Mouse (Mus musculus): Measurements from ENCODE around the gene Olfr574. TPM values are rescaled to one million over a fixed set of nuclear protein-coding genes. Genes with fewer than 3 reads are reported as not detected.

The Olfr574 gene
- polyA plus RNA-seq (2015; fragmentation: Nextera tagmentation; extraction: Ambion mirVana), result not detected in 2 replicates

DNA sequence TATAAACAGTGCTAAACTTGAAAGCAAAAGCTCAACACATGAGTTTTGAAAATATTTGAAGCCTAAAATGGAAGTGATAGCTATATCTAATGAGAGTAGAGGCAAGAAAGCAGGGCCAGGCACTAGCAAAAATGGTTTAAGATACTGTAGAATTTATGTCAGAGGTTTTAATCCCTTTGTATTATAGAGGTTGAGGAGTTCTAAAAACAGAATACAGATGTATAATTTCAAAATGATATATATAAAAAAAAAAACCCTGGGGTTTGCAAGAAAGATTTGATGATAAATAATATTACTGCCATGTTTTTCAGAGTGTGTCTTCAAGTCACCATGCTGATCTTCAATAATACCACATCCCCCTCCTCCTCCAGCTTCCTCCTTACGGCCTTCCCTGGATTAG is at the start of gene Olfr574:
Gene Olfr574 (plus strand): TSS at position 301 of the 400 bp plus-strand sequence.
- no peaks in the 10 kb centered on the region for H3K9me3 ChIP-seq (replicated peaks)

DNA sequence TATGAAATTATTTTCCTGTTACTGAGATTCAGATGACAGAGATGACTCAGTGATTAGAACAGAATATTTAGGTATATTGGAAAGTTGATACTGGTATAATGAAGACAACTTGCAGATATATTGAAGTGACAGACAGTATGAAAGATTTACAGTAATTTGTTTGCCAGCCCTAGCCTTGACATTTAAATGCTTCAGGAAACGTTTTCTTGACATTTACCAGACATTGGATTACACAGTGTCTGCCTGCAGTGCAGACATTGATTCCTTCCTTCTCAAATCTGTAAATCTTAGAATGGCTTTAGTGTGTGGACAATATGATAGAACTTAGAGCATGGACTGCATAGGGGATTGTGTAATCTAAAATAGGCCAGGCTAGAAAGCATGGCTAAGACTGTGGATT is 33.0 kb upstream of the Olfr574 start:
- H3K4me3 ChIP-seq, result no peak overlapping the region
- no peaks in the 10 kb centered on the region for H3K9me3 ChIP-seq (replicated peaks)
- H3K4me1 ChIP-seq (replicated peaks), result peaks cover 3% of the 10 kb centered on the region; the same call in 1 of the 2 replicates
- no peak overlapping the region for H3K9ac ChIP-seq
- ATAC-seq (replicated peaks; ENCODE audit: insufficient number of reproducible peaks, insufficient read depth, low FRiP score, low read depth), result no peak
- no peaks in the 10 kb centered on the region for H3K27me3 ChIP-seq
- H3K27ac ChIP-seq, result no peak overlapping the region
- H3K4me2 ChIP-seq, result no peak overlapping the region
- 11% methylated on average over 1 of the region's 1 CpGs for WGBS
- H3K36me3 ChIP-seq, result no peaks in the 10 kb centered on the region

More for the DNA sequence above, at the start of gene Olfr574:
- no peak within 1 kb of the TSS for H3K4me3 ChIP-seq
- H3K36me3 ChIP-seq, result no peaks in the 10 kb centered on the region
- no peaks in the 10 kb centered on the region for H3K27me3 ChIP-seq
- H3K4me2 ChIP-seq, result no peak within 1 kb of the TSS
- 76% methylated on average over 1 of the region's 1 CpGs for WGBS
- no peak for ATAC-seq (replicated peaks; ENCODE audit: insufficient number of reproducible peaks, insufficient read depth, low FRiP score, low read depth)
- H3K27ac ChIP-seq, result no peak within 1 kb of the TSS
- H3K4me1 ChIP-seq (replicated peaks), result no peaks in the 10 kb centered on the region
- H3K9ac ChIP-seq, result no peak within 1 kb of the TSS

DNA sequence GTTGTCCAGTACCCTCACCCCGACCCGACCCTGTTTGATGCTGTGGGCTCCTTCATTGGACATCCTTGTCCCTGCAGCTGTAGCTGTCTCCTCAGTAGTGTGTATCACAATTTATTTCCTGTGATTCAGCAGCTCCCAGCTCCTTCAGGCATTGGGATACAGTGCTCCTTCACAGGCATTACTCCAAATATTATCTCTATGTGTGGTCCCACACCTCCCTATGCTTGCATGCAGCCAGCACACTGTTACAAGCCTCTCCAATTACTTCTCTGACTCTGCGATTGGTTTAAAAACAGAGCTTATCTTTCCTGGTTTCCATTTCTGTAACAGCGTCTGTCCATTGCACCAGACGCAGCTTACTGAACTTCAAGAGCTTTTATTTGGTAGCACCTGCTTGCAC is 31.9 kb upstream of the Olfr574 start:
- peaks cover 3% of the 10 kb centered on the region; the same call in 1 of the 2 replicates for H3K4me1 ChIP-seq (replicated peaks)
- no peaks in the 10 kb centered on the region for H3K36me3 ChIP-seq
- H3K9ac ChIP-seq, result no peak overlapping the region
- ATAC-seq (replicated peaks; ENCODE audit: insufficient number of reproducible peaks, insufficient read depth, low FRiP score, low read depth), result peak; percentile 50; the same call in 1 of the 2 replicates
- 41% methylated on average over 5 of the region's 5 CpGs for WGBS
- no peaks in the 10 kb centered on the region for H3K9me3 ChIP-seq (replicated peaks)
- H3K27ac ChIP-seq, result no peak overlapping the region
- H3K27me3 ChIP-seq, result no peaks in the 10 kb centered on the region
- H3K4me3 ChIP-seq, result no peak overlapping the region
- no peak overlapping the region for H3K4me2 ChIP-seq

DNA sequence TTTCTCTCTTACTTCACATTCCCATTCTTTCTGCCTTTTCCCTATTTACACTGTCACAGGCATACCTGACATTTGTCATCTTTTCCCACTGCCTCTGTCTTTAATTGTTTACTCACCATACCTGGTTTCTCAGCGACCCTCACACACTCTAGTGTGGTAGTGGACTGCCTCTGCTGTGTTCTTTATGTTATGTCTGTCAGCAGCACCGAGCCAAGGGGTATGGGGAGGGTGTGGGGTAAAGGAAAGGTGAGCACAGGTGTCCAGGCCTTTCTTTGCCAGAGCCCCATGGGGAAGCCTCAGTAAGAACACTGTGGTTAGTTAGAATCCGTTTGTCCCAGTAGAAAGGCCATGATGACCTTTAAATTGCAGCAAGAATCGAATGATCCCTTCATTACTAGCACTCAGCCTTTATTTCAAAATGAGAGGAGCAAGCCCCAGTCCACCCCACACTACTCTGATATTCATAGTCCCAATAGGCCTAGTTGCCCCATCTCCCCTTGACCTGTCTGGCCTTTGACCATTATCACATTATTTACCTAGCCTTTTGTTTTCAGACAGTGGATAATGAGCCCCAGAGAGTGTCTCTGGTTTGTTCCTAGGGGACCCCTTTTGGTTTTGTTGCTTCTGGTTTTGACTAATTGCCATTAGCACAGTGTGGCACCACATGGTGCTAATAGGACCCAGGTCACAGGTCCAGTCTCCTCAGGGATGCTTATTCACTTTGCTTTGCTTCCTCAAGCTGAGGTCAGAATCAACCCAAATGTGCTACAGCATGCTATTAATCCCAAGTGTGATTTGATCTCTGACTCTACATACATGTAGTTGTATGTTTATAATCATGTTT is 31.0 kb upstream of the Olfr574 start, which contains the start of gene Olfr571:
Gene Olfr571 (minus strand): TSS at position 505 of the 844 bp plus-strand sequence.
- H3K4me2 ChIP-seq, result no peak within 1 kb of the TSS
- no peaks in the 10 kb centered on the region for H3K36me3 ChIP-seq
- ATAC-seq (replicated peaks; ENCODE audit: insufficient number of reproducible peaks, insufficient read depth, low FRiP score, low read depth), result no peak
- H3K9me3 ChIP-seq (replicated peaks), result no peaks in the 10 kb centered on the region
- 63% methylated on average over 4 of the region's 4 CpGs for WGBS
- no peak within 1 kb of the TSS for H3K4me3 ChIP-seq
- no peak within 1 kb of the TSS for H3K27ac ChIP-seq
- H3K4me1 ChIP-seq (replicated peaks), result peaks cover 3% of the 10 kb centered on the region; the same call in 1 of the 2 replicates
- no peaks in the 10 kb centered on the region for H3K27me3 ChIP-seq
- H3K9ac ChIP-seq, result no peak within 1 kb of the TSS

DNA sequence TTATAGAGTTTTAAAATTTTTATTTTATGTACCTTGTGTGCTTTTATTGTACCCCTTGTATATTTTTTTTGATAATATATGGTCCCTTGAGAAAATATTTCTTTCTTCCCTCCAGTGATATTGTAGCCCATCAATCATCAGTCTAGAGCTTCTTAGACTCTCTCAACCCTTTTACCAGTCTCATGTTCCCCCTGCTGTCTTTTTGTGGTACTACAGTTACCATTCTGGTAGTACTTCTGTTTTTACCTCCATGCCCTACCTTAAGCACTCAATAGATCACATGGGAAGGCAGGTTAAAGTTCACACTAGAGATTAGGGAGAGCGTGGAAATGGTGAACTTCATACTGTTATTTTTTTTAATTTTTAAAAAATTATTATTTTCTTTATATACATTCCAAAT is 28.6 kb upstream of the Olfr574 start:
- no peaks in the 10 kb centered on the region for H3K27me3 ChIP-seq
- no peak overlapping the region for H3K4me3 ChIP-seq
- no peak for ATAC-seq (replicated peaks; ENCODE audit: insufficient number of reproducible peaks, insufficient read depth, low FRiP score, low read depth)
- H3K4me1 ChIP-seq (replicated peaks), result peaks cover 3% of the 10 kb centered on the region; the same call in 1 of the 2 replicates
- no peak overlapping the region for H3K27ac ChIP-seq
- 9% methylated on average over 1 of the region's 1 CpGs for WGBS
- H3K36me3 ChIP-seq, result no peaks in the 10 kb centered on the region
- no peaks in the 10 kb centered on the region for H3K9me3 ChIP-seq (replicated peaks)
- H3K9ac ChIP-seq, result no peak overlapping the region
- no peak overlapping the region for H3K4me2 ChIP-seq

DNA sequence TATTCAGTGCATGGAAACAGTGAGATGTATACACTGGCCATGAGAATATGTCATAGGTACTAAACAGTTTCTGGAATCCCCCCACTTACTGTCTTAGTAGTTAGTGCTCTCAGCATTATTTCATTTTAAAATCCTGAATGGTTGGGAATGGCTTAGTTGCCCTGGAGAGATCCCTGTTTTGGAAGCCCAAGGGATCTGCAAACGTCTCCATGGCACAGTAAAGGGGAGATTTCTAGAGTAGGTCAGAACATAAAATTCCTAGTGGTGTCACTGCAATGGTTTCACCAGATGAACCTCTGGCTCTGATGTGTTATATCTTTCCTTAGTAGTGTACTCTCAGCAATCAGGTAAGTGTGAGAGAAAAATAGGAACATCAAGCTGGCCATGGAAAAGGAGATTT is 24.2 kb upstream of the Olfr574 start, which contains the start of gene Olfr572:
Gene Olfr572 (plus strand): TSS at position 301 of the 400 bp plus-strand sequence.
- no peaks in the 10 kb centered on the region for H3K27me3 ChIP-seq
- H3K9ac ChIP-seq, result no peak within 1 kb of the TSS
- no peaks in the 10 kb centered on the region for H3K9me3 ChIP-seq (replicated peaks)
- ATAC-seq (replicated peaks; ENCODE audit: insufficient number of reproducible peaks, insufficient read depth, low FRiP score, low read depth), result no peak
- H3K4me1 ChIP-seq (replicated peaks), result no peaks in the 10 kb centered on the region
- no peaks in the 10 kb centered on the region for H3K36me3 ChIP-seq
- no peak within 1 kb of the TSS for H3K4me3 ChIP-seq
- 50% methylated on average over 1 of the region's 1 CpGs for WGBS
- no peak within 1 kb of the TSS for H3K4me2 ChIP-seq
- no peak within 1 kb of the TSS for H3K27ac ChIP-seq

DNA sequence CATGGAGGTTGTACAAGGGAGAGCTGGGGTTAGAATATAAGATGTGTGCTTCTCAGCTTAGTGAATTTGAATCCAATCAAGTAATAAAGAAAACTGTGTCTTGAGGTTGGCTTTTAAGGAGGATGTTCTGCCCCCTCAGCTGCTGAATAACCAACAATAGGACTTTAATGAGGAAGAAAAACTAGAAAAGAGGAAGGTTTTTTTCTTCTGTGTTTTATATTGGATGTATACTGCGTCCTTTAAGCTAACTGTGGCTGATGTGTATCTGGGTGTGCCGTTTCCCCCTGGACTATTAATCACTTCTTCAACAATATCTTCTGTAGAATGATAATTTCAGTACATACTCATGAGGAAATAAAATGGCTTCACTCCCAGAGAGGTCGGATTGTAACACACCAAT is 21.2 kb upstream of the Olfr574 start:
- Histone ChIP-seq H3K27ac (no peak overlapping the region), H3K9me3 (replicated peaks) (no peaks in the 10 kb centered on the region), H3K4me3 (no peak overlapping the region), H3K27me3 (no peaks in the 10 kb centered on the region), H3K36me3 (no peaks in the 10 kb centered on the region), H3K9ac (no peak overlapping the region), H3K4me1 (replicated peaks) (no peaks in the 10 kb centered on the region), H3K4me2 (no peak overlapping the region)
- WGBS, result 70% methylated on average over 3 of the region's 3 CpGs
- ATAC-seq (replicated peaks; ENCODE audit: insufficient number of reproducible peaks, insufficient read depth, low FRiP score, low read depth), result no peak

DNA sequence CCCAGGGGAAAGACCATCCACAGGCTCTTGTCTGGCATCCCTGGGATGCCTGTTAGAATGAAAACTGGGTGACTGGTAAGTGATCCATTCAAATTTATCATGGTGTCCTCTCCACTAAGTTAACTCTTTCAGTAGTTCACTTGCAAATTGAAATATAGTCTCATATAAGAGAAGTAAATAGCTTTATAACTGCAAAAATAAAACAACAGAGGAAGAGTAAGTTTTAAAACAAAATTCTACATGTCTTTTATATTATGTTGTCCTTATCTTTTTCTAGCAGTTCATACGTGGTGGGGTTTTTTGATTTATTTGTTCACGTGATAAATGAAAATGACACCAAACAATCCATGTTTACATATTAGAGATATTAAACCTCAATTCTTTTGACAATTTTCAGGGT is 5.8 kb upstream of the Olfr574 start, which contains the start of gene Olfr573-ps1:
Gene Olfr573-ps1 (minus strand): TSS at position 101 of the 400 bp plus-strand sequence.
- Histone ChIP-seq H3K4me3 (no peak within 1 kb of the TSS), H3K9me3 (replicated peaks) (no peaks in the 10 kb centered on the region), H3K4me1 (replicated peaks) (no peaks in the 10 kb centered on the region), H3K27me3 (no peaks in the 10 kb centered on the region), H3K27ac (no peak within 1 kb of the TSS), H3K4me2 (no peak within 1 kb of the TSS), H3K36me3 (no peaks in the 10 kb centered on the region), H3K9ac (no peak within 1 kb of the TSS)
- WGBS, result 78% methylated on average over 2 of the region's 2 CpGs
- ATAC-seq (replicated peaks; ENCODE audit: insufficient number of reproducible peaks, insufficient read depth, low FRiP score, low read depth), result no peak

DNA sequence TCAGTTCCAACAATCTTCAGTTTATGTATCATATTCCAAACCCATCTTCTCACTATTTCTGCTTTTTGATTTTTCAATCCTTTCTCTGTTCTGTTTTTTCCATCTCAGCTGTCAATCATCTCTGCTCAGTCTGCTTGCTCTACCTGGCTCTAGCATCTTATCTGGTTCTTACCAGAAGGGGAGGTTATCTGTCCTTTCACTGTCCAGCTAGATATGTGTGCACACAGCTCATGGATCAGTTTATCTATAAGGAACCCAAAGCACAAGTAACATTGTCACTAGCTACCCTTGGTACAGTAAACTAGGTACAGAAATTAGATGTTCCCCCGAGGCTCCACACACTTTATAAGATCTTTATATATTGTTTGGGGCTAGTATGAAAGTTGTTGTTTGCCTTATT is 4.8 kb upstream of the Olfr574 start:
- Histone ChIP-seq H3K9ac (no peak overlapping the region), H3K4me1 (replicated peaks) (no peaks in the 10 kb centered on the region), H3K27me3 (no peaks in the 10 kb centered on the region), H3K4me2 (no peak overlapping the region), H3K9me3 (replicated peaks) (no peaks in the 10 kb centered on the region), H3K36me3 (no peaks in the 10 kb centered on the region), H3K27ac (no peak overlapping the region), H3K4me3 (no peak overlapping the region)
- ATAC-seq (replicated peaks; ENCODE audit: insufficient number of reproducible peaks, insufficient read depth, low FRiP score, low read depth), result no peak
- WGBS, result 71% methylated on average over 1 of the region's 1 CpGs

DNA sequence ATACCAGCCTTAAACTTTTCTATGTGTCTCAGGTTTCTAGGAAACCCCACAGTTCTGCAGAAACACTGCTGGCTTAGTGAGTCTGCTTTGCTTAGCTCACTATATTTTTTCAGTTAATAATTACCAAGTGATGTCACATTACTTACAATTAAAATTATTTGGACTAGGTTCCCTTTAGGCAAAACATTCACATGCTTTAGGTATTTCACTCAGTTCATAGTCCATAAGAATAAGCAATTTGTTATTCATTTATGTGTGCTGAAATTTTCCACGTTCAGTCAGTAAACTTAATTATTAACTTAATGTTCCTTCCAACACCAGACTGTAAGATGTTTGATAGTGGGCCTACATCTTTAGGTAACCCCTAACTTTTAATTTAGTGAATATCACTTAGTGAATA is 2.5 kb downstream of the Olfr574 start:
- no peaks in the 10 kb centered on the region for H3K9me3 ChIP-seq (replicated peaks)
- no peaks in the 10 kb centered on the region for H3K27me3 ChIP-seq
- H3K4me3 ChIP-seq, result no peak overlapping the region
- H3K4me2 ChIP-seq, result no peak overlapping the region
- 58% methylated on average over 1 of the region's 1 CpGs for WGBS
- no peak overlapping the region for H3K27ac ChIP-seq
- no peak for ATAC-seq (replicated peaks; ENCODE audit: insufficient number of reproducible peaks, insufficient read depth, low FRiP score, low read depth)
- no peak overlapping the region for H3K9ac ChIP-seq
- no peaks in the 10 kb centered on the region for H3K36me3 ChIP-seq
- H3K4me1 ChIP-seq (replicated peaks), result no peaks in the 10 kb centered on the region

DNA sequence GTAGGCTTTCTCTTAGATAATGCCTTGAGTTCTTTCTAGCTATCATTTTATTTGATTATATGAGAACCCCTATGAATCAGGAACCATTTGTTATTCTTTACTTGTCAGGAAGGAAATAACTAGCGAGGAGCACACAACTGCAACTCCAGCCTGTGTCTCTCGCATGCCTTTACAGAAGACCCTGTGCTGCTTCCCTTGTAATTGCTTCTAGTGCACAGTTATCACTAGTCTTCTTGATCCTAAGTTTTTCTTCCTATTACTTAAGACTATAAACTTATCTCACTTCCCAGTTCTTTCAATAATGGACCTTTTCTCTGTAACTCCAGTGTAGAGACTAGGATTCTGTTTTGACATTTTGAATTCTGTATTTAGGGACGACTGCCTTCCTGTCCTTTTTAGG is 9.9 kb downstream of the Olfr574 start:
- no peak overlapping the region for H3K4me3 ChIP-seq
- WGBS, result 62% methylated on average over 3 of the region's 3 CpGs
- H3K27me3 ChIP-seq, result no peaks in the 10 kb centered on the region
- no peaks in the 10 kb centered on the region for H3K4me1 ChIP-seq (replicated peaks)
- H3K4me2 ChIP-seq, result no peak overlapping the region
- no peak for ATAC-seq (replicated peaks; ENCODE audit: insufficient number of reproducible peaks, insufficient read depth, low FRiP score, low read depth)
- H3K9ac ChIP-seq, result no peak overlapping the region
- H3K27ac ChIP-seq, result no peak overlapping the region
- no peaks in the 10 kb centered on the region for H3K9me3 ChIP-seq (replicated peaks)
- H3K36me3 ChIP-seq, result no peaks in the 10 kb centered on the region

DNA sequence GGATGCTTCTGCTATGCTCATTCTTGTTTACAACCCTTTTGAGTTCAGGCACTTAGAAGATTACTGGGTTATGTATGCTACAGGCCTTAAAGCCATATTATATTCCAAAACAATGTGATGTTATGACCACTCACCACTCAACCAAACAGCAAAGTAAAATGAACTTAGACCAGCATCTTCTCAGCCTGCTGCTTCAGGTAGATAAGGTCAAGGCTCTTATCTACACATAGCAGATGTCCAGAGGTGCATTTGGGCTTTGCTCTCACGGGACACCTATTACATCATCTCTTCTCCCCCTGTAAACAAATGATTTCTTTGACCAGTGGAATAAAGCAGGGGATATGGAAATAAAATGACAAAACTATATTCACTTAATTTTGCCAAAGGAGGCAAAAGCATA is 10.3 kb downstream of the Olfr574 start, which contains the start of gene Olfr575:
Gene Olfr575 (minus strand): TSS at position 183 of the 400 bp plus-strand sequence.
- H3K4me3 ChIP-seq, result no peak within 1 kb of the TSS
- no peak for ATAC-seq (replicated peaks; ENCODE audit: insufficient number of reproducible peaks, insufficient read depth, low FRiP score, low read depth)
- no peaks in the 10 kb centered on the region for H3K9me3 ChIP-seq (replicated peaks)
- no peak within 1 kb of the TSS for H3K27ac ChIP-seq
- no peaks in the 10 kb centered on the region for H3K27me3 ChIP-seq
- no peaks in the 10 kb centered on the region for H3K4me1 ChIP-seq (replicated peaks)
- WGBS, result 20% methylated on average over 1 of the region's 1 CpGs
- no peak within 1 kb of the TSS for H3K9ac ChIP-seq
- no peak within 1 kb of the TSS for H3K4me2 ChIP-seq
- no peaks in the 10 kb centered on the region for H3K36me3 ChIP-seq

All from heart, embryonic 15.5 days (tissue).